Mouse (Mus musculus): ENCODE results near the gene Lmf1. TPM values are rescaled to one million over a fixed set of nuclear protein-coding genes. Genes with fewer than 3 reads are reported as not detected.

Gene Lmf1
- polyA plus RNA-seq, 2 experiments, result 20.3 to 26.9 TPM

- ATAC-seq (ENCODE audit: low FRiP score, low read depth) (no peak), DNase-seq (ENCODE audit: low spot score) (no peak)
- no peak overlapping the region for H3K4me2 ChIP-seq (replicated peaks; ENCODE audit: low read depth, low read length, severe bottlenecking)
- H3K9me3 ChIP-seq (ENCODE audit: control insufficient read depth, low read length), result no peaks in the 10 kb centered on the region
- H3K27ac ChIP-seq (replicated peaks; ENCODE audit: low read depth, low read length), result no peak overlapping the region
- H3K4me3 ChIP-seq (replicated peaks; ENCODE audit: low read length), result no peak overlapping the region
- TF ChIP-seq POLR2A (IDR thresholded peaks at IDR 0.05; ENCODE audit: borderline replicate concordance, extremely low read depth, insufficient read depth, insufficient read length), result no peak
- H3K4me1 ChIP-seq (ENCODE audit: control insufficient read depth, insufficient read depth, low read length), result peaks cover 19% of the 10 kb centered on the region
- WGBS, result 11% methylated on average over 5 of the region's 5 CpGs
- peaks cover 11% of the 10 kb centered on the region for H3K36me3 ChIP-seq (ENCODE audit: control insufficient read depth, insufficient read depth, low read length)
- no peak overlapping the region for H3K9ac ChIP-seq (ENCODE audit: low read depth, low read length, severe bottlenecking)
- no peaks in the 10 kb centered on the region for H3K27me3 ChIP-seq (ENCODE audit: control insufficient read depth, insufficient read depth, low read length)
Measured at GRCm38 (mm10) chr17:25604234-25604633, 25.3 kb downstream of the Lmf1 start.

GRCm38 (mm10) chr17:25608137-25608785 is 29.4 kb downstream of the Lmf1 start:
- Histone ChIP-seq H3K4me3 (replicated peaks; ENCODE audit: low read length) (no peak overlapping the region), H3K4me2 (replicated peaks; ENCODE audit: low read depth, low read length, severe bottlenecking) (no peak overlapping the region), H3K4me1 (ENCODE audit: control insufficient read depth, insufficient read depth, low read length) (peaks cover 33% of the 10 kb centered on the region), H3K27ac (replicated peaks; ENCODE audit: low read depth, low read length) (no peak overlapping the region), H3K27me3 (ENCODE audit: control insufficient read depth, insufficient read depth, low read length) (no peaks in the 10 kb centered on the region), H3K9ac (ENCODE audit: low read depth, low read length, severe bottlenecking) (no peak overlapping the region), H3K9me3 (ENCODE audit: control insufficient read depth, low read length) (no peaks in the 10 kb centered on the region), H3K36me3 (ENCODE audit: control insufficient read depth, insufficient read depth, low read length) (peaks cover 11% of the 10 kb centered on the region)
- DNase-seq (ENCODE audit: low spot score) (no peak), ATAC-seq (ENCODE audit: low FRiP score, low read depth) (no peak; the same call in 1 of the 2 replicates)
- WGBS, result 83% methylated on average over 11 of the region's 11 CpGs
- no peak for TF ChIP-seq POLR2A (IDR thresholded peaks at IDR 0.05; ENCODE audit: borderline replicate concordance, extremely low read depth, insufficient read depth, insufficient read length)

DNA sequence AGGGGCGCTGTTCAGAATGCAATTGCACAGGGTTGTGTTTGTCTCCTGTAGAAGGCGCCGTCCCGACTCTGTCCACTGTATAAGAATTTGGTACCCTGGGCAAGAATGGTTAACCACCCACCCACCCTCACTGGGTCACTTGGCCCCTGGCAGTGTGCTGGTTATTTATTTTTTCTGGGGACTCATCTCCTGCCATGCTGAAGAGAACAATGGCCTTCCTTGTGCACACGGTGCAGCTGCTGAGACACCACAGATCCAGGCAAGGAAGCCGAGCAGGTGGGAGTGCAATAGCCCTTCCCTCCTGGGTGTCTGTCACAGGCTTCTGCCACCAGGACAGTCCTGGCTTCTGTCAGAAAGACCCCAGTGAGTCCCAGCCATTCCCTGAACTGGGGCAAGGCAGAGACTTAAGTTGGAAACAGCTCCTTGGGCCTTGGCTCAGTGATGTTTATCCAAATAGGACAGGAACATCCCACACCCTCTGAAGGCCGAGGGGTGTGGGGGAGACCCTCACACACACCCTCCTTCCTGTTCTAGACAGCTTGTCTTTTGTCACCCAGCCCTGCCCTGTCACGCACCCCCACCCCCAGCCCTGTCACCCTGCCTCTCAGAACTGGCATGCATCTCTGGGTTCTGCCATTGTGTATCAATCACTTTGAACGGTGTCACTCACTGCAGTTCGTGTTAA is 30.1 kb downstream of the Lmf1 start:
- H3K9me3 ChIP-seq (ENCODE audit: control insufficient read depth, low read length), result no peaks in the 10 kb centered on the region

DNA sequence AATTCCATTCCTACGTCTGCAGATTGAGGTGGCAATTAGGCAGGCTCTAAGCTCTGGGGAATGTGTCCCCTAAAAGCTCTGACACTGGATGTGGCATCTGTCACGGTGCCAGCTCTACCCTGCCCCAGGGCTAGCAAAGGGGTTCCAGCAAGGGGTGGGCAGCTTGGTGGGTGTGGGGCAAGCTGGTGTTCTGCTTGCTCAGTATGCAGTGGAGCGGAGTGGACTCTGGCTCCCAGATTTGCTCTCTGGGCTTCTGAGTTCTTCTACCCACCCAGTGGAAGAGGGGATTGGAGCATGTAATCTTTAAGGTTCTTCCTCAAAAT is 30.6 kb downstream of the Lmf1 start:
- DNase-seq (ENCODE audit: low spot score) (no peak), ATAC-seq (ENCODE audit: low FRiP score, low read depth) (no peak)
- peaks cover 17% of the 10 kb centered on the region for H3K36me3 ChIP-seq (ENCODE audit: control insufficient read depth, insufficient read depth, low read length)
- H3K27me3 ChIP-seq (ENCODE audit: control insufficient read depth, insufficient read depth, low read length), result no peaks in the 10 kb centered on the region
- no peaks in the 10 kb centered on the region for H3K9me3 ChIP-seq (ENCODE audit: control insufficient read depth, low read length)
- H3K4me3 ChIP-seq (replicated peaks; ENCODE audit: low read length), result no peak overlapping the region
- H3K4me1 ChIP-seq (ENCODE audit: control insufficient read depth, insufficient read depth, low read length), result peaks cover 26% of the 10 kb centered on the region
- H3K9ac ChIP-seq (ENCODE audit: low read depth, low read length, severe bottlenecking), result no peak overlapping the region
- no peak overlapping the region for H3K4me2 ChIP-seq (replicated peaks; ENCODE audit: low read depth, low read length, severe bottlenecking)
- TF ChIP-seq POLR2A (IDR thresholded peaks at IDR 0.05; ENCODE audit: borderline replicate concordance, extremely low read depth, insufficient read depth, insufficient read length), result no peak
- no peak overlapping the region for H3K27ac ChIP-seq (replicated peaks; ENCODE audit: low read depth, low read length)
- 66% methylated on average over 3 of the region's 3 CpGs for WGBS

More for the DNA sequence above, 30.1 kb downstream of the Lmf1 start:
- TF ChIP-seq POLR2A (IDR thresholded peaks at IDR 0.05; ENCODE audit: borderline replicate concordance, extremely low read depth, insufficient read depth, insufficient read length), result no peak
- WGBS, result 61% methylated on average over 10 of the region's 10 CpGs
- no peak overlapping the region for H3K4me3 ChIP-seq (replicated peaks; ENCODE audit: low read length)
- H3K36me3 ChIP-seq (ENCODE audit: control insufficient read depth, insufficient read depth, low read length), result peaks cover 14% of the 10 kb centered on the region
- DNase-seq (ENCODE audit: low spot score) (no peak), ATAC-seq (ENCODE audit: low FRiP score, low read depth) (peak; percentile 38; the same call in 1 of the 2 replicates)
- H3K27ac ChIP-seq (replicated peaks; ENCODE audit: low read depth, low read length), result 0 out of 2 replicates have a peak overlapping the region, but pooled peaks have one; percentile 13
- H3K4me2 ChIP-seq (replicated peaks; ENCODE audit: low read depth, low read length, severe bottlenecking), result no peak overlapping the region
- no peaks in the 10 kb centered on the region for H3K27me3 ChIP-seq (ENCODE audit: control insufficient read depth, insufficient read depth, low read length)
- no peak overlapping the region for H3K9ac ChIP-seq (ENCODE audit: low read depth, low read length, severe bottlenecking)
- peaks cover 29% of the 10 kb centered on the region for H3K4me1 ChIP-seq (ENCODE audit: control insufficient read depth, insufficient read depth, low read length)

DNA sequence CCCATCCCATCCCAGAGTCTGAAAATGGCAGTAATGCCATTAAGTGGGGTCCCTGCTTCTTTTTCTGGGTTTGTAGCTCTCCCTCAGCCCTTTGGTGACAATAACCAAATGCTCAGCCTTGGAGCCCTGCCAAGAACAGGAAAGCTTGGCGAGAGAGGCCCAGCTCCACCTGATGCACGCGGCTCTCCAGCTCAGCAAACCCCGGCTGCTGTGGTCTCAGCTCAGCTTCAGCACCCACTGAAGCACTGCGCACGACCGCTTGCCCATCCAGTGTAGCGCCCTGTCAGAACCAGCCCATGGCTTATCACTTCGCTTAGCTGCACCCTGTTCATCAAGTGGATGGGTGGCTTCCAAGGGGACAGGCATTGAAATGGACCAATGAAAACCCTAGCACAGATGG is 31.3 kb downstream of the Lmf1 start:
- H3K36me3 ChIP-seq (ENCODE audit: control insufficient read depth, insufficient read depth, low read length), result peaks cover 17% of the 10 kb centered on the region
- WGBS, result 48% methylated on average over 9 of the region's 9 CpGs
- no peak overlapping the region for H3K27ac ChIP-seq (replicated peaks; ENCODE audit: low read depth, low read length)
- ATAC-seq (ENCODE audit: low FRiP score, low read depth) (no peak), DNase-seq (ENCODE audit: low spot score) (peak; percentile 59)
- no peak overlapping the region for H3K9ac ChIP-seq (ENCODE audit: low read depth, low read length, severe bottlenecking)
- H3K27me3 ChIP-seq (ENCODE audit: control insufficient read depth, insufficient read depth, low read length), result no peaks in the 10 kb centered on the region
- H3K4me3 ChIP-seq (replicated peaks; ENCODE audit: low read length), result no peak overlapping the region
- H3K9me3 ChIP-seq (ENCODE audit: control insufficient read depth, low read length), result no peaks in the 10 kb centered on the region
- peaks cover 20% of the 10 kb centered on the region for H3K4me1 ChIP-seq (ENCODE audit: control insufficient read depth, insufficient read depth, low read length)
- H3K4me2 ChIP-seq (replicated peaks; ENCODE audit: low read depth, low read length, severe bottlenecking), result no peak overlapping the region
- TF ChIP-seq POLR2A (IDR thresholded peaks at IDR 0.05; ENCODE audit: borderline replicate concordance, extremely low read depth, insufficient read depth, insufficient read length), result no peak

All from limb, embryonic 14.5 days (tissue).